Mouse (Mus musculus): ENCODE results near the gene Actg1.
A peak's percentile ranks its signal among the peaks of the same experiment; 100 is the strongest.
"Not testable (repeated sequence)": the region's sequence is repeated elsewhere in the genome, so short reads cannot be mapped to it uniquely, and the experiment has no call there.

The Actg1 gene

DNA sequence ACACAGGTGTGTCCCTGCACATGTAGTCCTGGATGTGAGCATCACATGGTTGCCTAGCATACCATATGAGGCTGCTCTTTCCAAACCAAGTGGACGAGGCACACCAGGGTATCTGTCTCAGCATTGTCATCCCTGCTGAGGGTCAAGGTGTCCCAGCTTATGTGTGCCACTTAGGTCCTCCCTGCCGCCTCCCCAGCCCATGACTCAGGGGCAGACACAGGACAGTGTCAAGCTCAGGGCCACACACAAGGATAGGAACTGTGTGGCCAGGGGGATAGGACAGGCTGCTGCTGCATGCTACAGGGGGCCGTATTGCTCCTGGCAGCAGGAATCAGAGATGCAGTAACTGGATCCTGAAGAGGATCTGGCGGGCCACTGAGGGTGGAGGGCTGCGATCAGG, 12.4 kb upstream of the Actg1 start:
- DNase-seq (ENCODE audit: low spot score), result no peak

DNA sequence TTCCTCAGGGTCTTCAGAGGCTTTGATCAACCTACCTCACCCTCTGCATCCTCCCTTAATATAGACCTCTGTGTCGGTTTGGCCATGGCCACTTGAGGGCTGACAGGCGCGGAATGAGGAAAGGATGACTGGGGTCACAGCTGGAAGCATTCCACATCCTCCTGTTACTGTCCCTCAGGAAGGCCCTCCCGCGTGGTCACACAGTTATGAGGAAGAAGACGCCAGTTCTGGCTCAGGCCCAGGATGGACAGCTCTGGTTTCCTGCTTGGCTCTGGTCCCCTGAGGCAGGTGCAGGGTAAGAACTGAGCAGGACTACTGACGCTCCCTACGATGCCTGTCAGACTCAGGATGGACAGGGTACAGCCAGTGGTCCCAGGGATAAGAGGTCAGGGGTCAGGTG, 11.7 kb upstream of the Actg1 start:
- no peak for DNase-seq (ENCODE audit: low spot score)

DNA sequence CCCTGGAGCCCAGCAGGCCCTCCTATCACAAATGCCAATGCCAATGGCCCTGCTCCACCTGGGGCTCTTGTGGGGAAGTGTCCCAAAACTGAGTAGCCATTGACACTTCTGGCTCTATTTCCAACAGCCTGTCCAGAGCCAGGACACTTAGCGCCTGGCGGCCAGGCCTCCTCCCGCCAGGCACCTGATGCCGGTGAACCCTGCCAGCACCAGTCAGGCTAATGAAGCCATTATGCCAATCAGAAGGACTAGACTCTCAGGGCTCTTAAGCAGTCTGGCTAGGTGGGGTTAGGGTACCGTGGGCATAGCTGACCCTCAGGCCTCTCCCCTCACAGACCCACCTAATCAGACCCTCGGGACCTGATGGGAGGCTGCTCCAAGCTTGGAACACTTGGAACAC, 11.0 kb upstream of the Actg1 start:
- no peak for DNase-seq (ENCODE audit: low spot score)

DNA sequence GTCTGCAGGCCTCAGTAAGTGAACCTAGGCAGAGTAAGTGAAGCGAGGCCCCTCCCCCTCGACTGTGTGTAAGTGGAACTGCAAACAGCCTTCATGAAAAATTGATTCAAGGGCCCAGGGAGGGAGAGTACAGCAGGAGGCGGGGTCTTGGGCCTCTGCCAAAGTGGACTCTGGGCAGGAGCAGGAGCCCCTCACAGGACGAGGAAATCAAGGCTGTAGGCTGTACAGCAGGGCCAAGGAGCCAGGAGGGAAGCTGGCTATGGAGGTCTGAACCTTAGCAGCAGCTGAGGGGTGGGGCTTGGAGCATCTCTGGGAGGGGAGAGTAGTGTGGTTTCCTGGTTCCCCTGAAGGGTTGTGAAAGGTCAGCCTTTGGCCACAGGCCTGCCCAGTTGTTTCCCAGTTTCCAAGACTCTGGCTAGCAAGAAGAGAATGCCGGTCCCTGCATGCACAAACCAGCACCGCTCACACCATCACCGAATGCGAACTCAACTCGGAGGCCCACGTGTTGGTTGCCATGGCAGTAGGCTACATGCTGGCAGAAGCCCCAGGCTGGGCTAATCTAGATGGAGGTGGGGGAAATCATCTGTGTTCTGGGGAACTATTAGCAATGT, 9.6 kb upstream of the Actg1 start:
- peak; percentile 75 for DNase-seq (ENCODE audit: low spot score)

DNA sequence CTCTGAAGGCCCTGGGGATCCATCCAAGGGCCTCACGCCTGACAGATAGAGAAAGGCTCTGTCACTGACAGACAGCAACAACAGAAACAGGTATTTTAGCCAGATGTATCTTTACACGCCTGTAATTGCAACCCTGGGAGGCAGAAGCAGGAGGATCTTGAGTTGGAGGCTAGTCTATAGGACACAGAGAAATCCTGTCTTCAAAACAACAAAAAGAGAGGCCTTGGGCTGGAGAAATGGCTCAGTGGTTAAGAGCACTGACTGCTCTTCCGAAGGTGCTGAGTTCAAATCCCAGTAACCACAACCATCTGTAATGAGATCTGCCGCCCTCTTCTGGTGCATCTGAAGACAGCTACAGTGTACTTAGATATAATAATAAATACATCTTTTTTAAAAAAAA, 8.6 kb upstream of the Actg1 start:
- no peak for DNase-seq (ENCODE audit: low spot score)

DNA sequence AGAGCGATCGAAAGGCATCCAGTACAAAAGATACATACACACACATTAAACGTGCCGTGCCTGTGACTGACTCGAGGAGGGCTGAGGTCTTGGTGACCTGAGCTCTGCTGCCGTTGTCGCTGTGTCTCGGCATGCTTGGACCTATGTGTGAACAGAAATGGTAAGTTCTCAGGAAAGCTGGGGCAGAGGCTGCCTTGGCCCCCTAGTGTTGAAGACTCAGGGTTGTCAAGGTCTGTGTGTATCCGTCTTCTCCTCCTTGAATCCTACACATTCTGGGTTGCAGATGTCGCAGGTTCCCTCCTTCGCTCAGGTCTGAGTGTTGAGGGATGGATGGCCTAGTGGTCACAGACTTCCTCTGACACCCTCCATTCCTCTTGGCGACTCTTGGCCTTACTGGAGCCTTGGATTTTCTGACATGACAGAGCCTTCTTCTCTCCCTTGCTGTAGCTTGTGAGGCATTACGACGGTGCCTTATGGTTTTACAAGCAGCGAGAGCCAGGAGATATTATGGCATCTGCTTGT, 8.0 kb upstream of the Actg1 start:
- no peak for DNase-seq (ENCODE audit: low spot score)

DNA sequence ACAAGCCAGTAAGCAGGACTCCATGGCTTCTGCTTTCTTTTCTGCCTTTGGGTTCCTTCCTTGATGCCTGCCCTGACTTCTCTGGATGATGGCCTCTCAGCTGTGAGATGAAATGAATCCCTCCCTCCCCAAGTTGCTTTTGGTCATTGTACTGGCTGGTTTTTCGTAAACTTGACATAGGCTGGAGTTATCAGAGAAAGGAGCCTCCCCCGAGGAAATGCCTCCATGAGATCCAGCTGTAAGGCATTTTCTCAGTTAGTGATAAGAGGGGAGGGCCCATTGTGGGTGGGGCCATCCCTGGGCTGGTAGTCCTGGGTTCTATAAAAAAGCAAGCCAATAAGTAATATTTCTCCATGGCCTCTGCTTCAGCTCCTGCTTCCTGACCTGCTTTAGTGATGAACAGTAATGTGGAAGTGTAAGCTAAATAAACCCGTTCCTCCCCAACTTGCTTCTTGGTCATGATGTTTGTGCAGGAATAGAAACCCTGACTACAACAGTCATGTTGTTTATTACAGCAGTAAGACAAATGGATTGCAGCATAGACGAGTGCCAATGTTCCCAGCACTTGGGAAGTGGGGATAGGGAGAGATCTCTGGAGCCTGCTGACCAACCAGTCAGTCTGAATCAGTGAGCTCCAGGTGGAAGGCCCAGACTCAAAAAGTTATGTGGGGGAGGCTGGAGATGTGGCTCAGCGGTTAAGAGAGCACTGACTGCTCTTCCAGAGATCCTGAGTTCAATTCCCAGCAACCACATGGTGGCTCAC, 7.1 kb upstream of the Actg1 start:
- no peak for DNase-seq (ENCODE audit: low spot score)

DNA sequence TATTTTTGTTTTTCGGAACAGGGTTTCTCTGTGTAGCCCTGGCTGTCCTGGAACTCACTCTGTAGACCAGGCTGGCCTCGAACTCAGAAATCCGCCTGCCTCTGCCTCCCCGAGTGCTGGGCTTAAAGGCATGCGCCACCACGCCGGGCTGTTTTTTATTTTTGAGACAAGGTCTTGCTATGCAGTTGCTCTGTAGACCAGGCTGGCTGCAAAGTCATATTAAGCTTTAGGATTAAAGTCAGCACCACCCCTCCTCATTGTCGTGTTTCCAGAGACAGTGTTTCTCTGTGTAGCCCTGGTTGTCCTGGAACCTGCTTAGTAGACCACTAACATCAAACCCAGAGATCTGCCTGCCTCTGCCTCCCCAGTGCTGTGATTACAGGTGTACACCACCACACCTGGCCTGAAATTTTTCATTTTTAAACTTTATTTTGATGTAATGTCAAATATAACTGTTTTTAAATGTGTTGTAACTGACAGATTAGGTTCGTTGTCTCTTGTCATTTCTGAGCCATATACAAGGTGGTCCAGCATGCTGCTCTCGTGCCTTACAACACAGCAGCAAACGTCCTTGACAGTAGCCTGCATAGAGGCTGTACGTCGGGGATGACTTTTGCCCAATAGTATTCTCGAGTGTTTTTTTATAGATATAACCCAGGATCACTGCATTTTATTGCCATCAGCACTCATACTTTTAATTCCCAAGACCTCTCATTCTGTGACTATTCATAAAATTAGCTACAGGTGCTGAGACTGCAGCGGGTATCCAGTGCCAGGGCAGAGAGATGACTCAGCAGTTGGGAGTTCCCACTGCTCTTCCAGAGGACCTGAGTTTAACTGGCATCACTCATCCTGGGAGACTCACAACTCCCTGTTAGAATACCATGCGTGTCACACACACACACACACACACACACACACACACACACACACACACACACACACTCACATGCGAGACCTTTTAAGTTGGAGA, 6.2 kb upstream of the Actg1 start:
- DNase-seq (ENCODE audit: low spot score), result no peak

DNA sequence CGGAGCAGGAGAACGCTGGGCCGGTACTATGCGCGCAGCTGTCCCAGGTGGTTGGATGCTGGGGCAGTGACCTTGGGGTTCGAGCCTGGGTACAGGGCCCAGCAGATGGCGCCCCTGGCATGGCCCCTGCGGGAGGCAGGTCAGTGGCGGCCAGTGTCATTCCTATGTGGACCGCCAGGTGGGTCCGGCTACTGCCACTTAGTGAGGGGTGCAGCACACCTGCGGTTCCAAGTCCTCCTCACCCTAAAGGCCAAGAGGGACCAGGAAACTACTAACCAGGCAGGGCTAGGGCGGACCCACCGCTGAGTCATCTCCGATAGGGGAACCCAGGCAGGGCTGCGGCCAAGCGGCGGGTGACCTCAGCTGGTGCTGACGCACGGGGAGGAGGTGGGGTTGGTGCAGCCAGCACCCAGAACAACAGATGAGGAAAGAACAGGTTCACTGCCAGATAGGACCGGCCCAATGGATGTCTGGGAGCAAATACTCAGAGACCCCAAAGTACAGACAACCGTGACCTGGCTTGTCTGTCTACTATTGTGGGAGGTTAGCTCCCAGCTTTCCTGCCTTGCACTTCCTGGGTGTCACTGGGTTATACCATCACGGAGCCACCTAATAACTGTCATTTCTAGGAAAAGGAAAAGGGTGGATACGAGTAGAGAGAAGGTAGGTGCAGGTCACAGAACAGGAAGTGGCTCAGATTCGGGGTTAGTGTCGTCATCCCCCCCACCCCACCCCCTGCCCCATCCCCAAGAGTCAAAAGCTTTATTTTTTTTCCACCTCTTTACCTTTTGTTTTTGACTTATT, 5.4 kb upstream of the Actg1 start:
- peak; percentile 73 for DNase-seq (ENCODE audit: low spot score)

DNA sequence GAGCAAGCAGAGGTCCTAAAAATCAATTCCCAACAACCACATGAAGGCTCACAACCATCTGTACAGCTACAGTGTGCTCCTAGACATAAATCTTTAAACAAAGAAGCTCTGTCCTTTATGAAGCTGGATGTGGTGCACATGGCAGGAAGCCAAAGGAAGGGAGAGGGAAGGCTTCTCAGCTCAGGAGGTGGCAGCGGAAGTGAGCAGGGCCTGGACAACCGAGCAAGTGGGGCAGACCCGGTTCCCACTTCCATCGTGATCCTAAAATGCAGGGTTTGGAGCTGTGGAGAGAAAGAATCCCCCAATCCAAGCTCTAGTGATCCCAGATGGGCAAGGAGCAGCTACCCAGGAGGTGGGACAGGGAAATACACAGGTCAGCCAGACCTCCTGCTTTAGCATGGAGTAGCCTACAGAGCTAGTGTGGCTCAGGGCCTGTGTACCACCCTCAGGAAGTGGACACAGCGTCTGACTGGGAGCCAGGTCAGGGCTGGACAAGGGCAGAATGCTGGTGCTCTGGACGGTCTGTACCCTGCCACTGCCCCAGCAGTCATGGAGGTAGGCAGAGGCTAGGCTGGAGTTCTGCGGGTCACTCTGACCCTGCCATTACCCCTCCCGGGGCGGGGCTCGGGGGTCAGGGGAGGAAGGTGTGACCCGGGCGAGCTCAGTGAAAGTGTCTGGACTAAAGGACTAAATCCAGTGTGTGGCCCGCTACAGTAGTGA, 4.4 kb upstream of the Actg1 start:
- DNase-seq (ENCODE audit: low spot score), result no peak

DNA sequence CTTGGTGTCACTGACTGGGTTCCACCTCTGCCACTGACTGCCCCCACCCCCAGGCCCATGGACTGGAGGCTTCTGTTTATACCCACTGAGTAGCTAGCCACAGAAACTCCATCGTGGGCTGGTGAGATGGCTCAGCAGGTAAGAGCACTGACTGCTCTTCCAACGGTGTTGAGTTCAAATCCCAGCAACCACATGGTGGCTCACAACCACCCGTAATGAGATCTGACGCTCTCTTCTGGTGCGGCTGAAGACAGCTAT, 3.7 kb upstream of the Actg1 start:
- DNase-seq (ENCODE audit: low spot score), result not testable (repeated sequence)

DNA sequence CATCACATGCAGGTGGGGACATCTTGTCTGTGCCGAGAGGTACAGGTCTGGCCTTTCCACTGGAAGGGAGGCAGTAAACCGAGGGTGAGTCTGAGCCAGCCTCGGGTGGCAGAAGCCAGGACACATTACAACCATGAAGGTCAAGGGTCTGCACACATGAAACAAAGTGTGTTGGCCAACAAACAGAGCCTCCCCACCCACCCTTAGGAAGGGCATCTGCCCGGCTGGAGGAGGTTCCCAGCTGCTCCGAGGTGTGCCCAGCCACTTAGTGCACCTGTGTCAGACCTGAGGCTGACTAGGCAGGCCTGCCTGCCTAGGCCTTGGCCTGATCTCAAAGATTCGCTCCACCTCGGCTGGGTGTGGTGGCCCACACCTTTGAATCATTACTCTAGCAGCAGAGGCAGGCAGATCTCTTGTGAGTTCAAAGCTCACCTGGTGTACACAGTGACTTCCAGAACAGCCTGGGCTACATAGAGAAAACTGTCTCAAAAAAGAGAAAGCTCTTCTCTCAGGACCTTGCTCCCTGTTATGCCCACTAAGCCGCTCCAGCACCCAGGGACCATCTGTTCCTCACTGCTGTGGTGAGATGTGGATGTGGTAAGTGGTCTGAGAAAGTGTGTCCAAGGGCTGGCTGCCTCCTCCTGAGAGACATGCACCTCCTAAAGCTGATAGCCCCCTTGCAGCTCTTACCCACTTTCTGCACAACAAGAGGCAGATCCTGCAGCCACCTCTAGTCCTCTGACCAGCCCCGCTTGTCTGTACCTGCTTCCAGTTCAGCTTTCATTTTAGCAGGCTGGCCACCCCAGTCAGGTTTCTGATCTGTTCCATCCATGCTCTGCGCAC, 3.1 kb upstream of the Actg1 start:
- DNase-seq (ENCODE audit: low spot score), result no peak

DNA sequence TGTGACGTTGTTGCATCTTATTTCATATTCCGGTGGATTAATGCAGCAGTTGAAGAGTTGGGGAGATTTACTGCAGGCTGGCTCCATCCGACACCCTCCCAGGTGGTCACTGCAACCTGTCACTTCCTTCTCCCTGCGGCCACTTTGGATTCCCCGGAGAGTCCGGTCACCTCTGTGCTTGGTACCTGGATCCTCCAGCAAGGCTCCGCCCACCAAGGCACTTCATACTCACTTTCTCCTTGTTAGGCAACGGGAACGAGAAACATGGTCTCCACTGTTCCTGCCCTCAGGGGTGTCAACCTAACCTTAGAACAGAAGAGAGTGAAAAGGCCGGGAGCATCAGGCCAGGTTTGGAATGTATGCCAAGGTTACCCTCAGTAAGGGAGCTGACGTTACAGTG, 2.4 kb upstream of the Actg1 start:
- DNase-seq (ENCODE audit: low spot score), result peak; percentile 55

DNA sequence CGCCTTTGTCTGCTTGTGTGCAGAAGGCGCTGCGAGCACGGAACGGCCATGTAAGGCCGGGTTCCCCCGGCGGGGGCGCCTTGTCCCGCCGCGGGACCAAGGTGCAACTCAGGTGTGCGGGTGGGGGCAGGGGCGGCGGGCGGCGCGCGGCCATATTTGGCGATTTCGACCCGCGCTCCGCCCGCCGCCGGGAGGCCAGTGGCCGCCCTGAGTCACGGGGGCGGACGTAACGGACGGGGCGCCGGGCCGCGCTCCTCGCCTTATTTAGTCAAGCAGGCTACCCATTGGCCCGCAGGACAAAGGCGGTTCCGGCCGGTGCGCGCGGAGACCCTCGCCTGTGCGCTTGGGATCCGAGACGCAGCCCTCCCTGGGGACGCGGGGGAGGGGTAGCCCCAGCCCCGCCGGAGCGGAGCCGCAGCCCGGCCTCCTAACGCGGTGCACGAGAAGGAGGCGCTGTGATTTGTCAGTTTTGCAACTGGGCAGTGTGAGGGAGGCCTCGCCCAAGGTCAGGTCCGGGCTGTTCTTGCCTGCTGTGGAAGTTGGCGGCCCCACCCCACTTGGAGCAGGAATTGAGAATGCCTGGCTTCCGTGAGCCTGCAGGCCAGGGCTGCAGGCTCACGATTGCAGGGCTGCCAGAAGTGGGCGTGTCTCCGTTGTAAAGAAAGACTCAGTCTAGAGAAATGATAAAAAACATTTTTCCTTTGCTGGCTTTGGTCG, 1.8 kb upstream of the Actg1 start:
- DNase-seq (ENCODE audit: low spot score), result peak; percentile 96

DNA sequence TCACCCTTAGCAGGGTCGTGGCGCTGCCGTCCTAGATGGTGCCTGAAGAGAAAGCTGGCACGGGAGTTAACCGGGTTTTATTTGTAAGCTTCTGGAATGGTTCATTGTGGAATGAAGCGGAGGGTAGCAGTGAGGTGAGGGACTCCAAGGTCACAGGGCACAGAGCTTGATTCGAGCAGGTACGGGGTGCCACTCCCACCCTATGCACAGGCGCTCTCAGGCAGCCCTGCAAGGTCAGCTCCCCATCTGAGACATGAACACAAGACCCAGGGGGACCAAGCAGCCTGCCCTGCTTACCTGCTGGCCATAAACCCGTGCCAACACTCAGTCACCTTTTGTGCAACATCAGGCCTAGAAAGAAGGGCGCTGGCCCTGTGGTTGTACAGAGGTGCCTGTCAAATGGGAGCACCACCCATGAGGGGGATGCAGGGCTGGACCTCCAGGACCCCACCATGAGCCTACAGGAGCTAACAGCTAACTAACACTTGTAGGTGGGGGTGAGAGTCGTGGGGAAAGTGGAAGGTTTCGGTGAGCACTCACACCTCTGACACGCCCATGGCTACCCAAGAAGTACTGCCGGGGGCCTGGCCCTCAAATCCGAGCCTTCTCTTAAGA, 1.1 kb upstream of the Actg1 start:
- no peak for DNase-seq (ENCODE audit: low spot score)

DNA sequence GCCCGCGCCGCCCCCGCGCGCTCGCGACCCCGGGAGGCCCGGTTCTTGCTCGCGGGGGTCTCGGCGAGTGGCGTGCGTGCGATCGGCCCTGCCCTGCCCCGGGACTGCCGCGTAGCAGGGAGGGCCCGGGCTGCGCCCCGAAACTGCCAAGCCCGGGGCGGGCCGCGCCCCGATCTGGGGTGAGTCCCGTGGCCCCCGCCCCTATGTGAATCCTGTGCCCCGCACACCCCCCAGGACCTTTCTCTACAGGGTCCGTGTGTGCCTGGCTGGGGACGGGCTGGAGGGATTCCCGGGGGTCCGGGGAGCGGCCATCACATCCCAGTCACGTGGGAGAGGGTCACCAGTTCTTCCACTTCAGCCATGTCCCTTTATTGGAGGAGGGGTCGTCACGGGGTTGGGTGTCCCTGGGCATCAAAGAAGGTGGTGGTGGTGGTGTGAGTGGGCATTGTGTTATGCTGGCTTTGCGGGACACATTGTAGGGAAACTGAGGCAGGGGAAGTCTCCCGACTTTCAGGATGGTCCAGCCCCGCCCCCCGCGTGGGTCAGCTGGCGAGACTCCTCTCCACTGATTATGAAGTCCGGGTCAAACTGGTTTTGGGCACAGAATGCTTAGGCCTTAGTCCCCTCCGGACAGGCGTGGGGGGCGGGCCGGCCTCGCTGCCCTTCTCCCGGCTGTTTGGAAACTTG, 485 bp upstream of the Actg1 start:
- DNase-seq (ENCODE audit: low spot score), result peak; percentile 86

DNA sequence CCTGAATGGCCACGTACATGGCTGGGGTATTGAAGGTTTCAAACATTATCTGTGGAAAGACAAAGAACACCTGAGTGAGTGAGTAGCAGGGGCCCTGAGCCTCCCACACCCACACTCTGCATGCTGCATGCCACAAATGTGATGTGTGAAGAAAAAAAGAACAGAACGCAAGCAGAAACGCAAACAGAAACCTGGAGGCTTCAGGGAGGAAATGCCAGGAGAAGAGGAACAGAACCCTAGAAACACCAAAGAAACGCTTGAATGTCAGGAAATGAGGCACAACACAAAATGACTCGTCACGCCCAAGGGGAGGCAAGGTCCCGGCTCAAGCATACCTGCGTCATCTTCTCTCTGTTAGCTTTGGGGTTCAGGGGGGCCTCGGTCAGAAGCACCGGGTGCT, 1.0 kb downstream of the Actg1 start:
- no peak for DNase-seq (ENCODE audit: low spot score)

DNA sequence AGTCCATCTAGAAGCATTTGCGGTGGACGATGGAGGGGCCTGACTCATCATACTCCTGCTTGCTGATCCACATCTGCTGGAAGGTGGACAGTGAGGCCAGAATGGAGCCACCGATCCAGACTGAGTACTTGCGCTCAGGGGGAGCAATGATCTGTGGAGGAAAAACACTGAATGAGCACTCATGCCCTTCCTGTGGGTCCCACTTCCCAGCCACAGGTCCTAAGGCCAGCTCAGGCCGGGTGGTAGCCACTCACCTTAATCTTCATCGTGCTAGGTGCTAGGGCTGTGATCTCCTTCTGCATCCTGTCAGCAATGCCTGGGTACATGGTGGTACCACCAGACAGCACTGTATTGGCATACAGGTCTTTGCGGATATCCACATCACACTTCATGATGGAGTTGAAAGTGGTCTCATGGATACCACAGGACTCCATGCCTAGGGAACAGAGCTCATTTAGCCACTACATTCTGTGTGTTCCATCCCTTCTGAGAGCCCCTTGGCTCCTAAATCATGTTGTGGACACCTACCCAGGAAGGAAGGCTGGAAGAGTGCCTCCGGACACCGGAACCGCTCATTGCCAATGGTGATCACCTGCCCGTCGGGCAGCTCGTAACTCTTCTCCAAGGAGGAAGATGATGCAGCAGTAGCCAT, 1.8 kb downstream of the Actg1 start:
- DNase-seq (ENCODE audit: low spot score), result not testable (repeated sequence)
